Mouse (Mus musculus) induced T-regulatory cell, adult 2 months (primary cell): ENCODE data around the gene Zfp352.
"Not testable (repeated sequence)": the region's sequence is repeated elsewhere in the genome, so short reads cannot be mapped to it uniquely, and the experiment has no call there.

Source experiments
- DNase-seq: peaks from one replicate; pipeline ENCODE4 v3.0.0-alpha.2; 2012; ENCODE audit warnings: low read depth

Zfp352 gene

GRCm38 (mm10) chr4:90218520-90218919, at the start of gene Zfp352:
Zfp352 (plus strand) TSS chr4:90218820.
- DNase-seq: no peak

- DNase-seq: no peak
Measured at GRCm38 (mm10) chr4:90170890-90171483, 47.6 kb upstream of the Zfp352 start.

- DNase-seq: no peak
Measured at GRCm38 (mm10) chr4:90174036-90174435, 44.6 kb upstream of the Zfp352 start.

DNA sequence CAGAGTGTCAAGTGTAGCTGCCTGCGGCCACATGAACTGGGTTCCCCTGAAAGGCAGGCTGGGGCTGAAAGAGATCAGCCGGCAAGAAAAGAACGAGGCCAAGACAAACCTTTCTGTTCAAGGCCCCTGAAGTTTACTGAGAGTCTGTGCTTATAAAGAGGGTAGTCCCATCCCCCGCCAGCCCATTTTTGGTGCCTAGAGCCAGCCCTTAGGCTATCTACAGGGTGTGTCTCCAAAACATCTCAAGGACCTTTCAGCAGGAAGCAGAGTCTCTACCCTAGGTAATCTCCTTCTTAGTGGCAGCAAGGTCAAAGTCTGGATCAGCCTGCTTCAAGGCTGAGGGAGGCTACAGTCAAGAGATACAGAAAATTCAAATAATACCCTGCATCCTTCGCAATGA, 15.2 kb upstream of the Zfp352 start:
- no peak for DNase-seq

DNA sequence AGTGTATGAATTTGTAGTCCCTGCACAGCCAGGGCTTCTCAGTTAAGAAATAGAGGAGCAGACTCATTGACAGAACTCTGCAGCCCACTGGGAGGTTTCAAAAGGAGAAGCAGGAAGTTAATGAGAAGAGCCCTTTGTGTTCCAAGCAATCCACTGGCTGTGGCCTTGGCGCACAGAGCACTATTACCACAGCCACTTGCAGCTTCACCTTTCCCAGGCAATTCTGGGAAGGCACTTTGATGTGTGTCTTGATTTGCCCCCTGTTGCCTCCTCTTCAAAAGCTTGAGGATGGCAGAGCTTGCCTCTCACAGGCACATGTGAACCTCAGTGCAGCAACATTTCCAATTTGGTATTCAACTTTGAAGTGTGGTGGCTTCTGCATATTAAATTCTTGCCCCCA, 7.1 kb upstream of the Zfp352 start:
- no peak for DNase-seq

GRCm38 (mm10) chr4:90212076-90212475, 6.5 kb upstream of the Zfp352 start:
- no peak for DNase-seq

- DNase-seq: not testable (repeated sequence)
Measured at GRCm38 (mm10) chr4:90235646-90236045, 17.0 kb downstream of the Zfp352 start.

- DNase-seq: no peak
Measured at GRCm38 (mm10) chr4:90269781-90270180, 51.2 kb downstream of the Zfp352 start.
